Mouse (Mus musculus) myocyte (in vitro differentiated cells): ENCODE results near the gene Serpine1. TPM values are rescaled to one million over a fixed set of nuclear protein-coding genes. Genes with fewer than 3 reads are reported as not detected.
A peak's percentile ranks its signal among the peaks of the same experiment; 100 is the strongest.

Experiments used
- H3K27me3 ChIP-seq: one replicate; pipeline ENCODE4 v1.6.1; 2011; ENCODE audit not compliant: control insufficient read depth, insufficient read depth, insufficient read length
- H3K36me3 ChIP-seq: one replicate; pipeline ENCODE4 v1.6.1; 2011; ENCODE audit not compliant: control insufficient read depth, insufficient read depth
- H3K4me2 ChIP-seq: one replicate; pipeline ENCODE4 v1.6.1; 2011; ENCODE audit warnings: low read depth, control low read depth
- H3K4me3 ChIP-seq: one replicate; pipeline ENCODE4 v1.5.1; 2011; ENCODE audit warnings: mild to moderate bottlenecking, control low read depth, moderate library complexity
- H3K79me2 ChIP-seq: one replicate; pipeline ENCODE4 v1.6.1; 2011; ENCODE audit not compliant: control insufficient read depth, insufficient read depth
- H3ac ChIP-seq: one replicate; pipeline ENCODE4 v1.6.1; 2011; ENCODE audit not compliant: control insufficient read depth, insufficient read length
- CEBPB ChIP-seq: IDR thresholded peaks from 2 replicates; pipeline ENCODE4 v1.6.1; 2011; ENCODE audit warnings: mild to moderate bottlenecking, moderate library complexity; ENCODE audit not compliant: poor library complexity, insufficient read depth, severe bottlenecking
- E2F4 ChIP-seq: IDR thresholded peaks from one replicate; pipeline ENCODE4 v1.6.1; 2011; ENCODE audit warnings: mild to moderate bottlenecking, control low read depth, moderate library complexity; ENCODE audit not compliant: insufficient read depth
- MAX ChIP-seq: IDR thresholded peaks from one replicate; pipeline ENCODE4 v1.6.1; 2011; ENCODE audit warnings: low read depth, mild to moderate bottlenecking, control low read depth
- MYOD1 ChIP-seq, 3 experiments: IDR thresholded peaks; one replicate each; pipeline ENCODE4 v1.6.1; 2011; ENCODE audit warnings: control low read depth in 2 of 3, low read depth in 2 of 3, mild to moderate bottlenecking in 2 of 3, moderate library complexity in 1 of 3; ENCODE audit not compliant: insufficient read length in 2 of 3, control insufficient read depth in 1 of 3
- MYOG ChIP-seq, 3 experiments: IDR thresholded peaks; one replicate each; pipeline ENCODE4 v1.6.1; 2011; ENCODE audit warnings: control low read depth in 2 of 3, low read depth in 2 of 3, mild to moderate bottlenecking in 2 of 3; ENCODE audit not compliant: insufficient read length in 2 of 3, control insufficient read depth in 1 of 3, insufficient read depth in 1 of 3
- POLR2A ChIP-seq: IDR thresholded peaks from one replicate; pipeline ENCODE4 v1.6.1; 2011; ENCODE audit warnings: low read depth, mild to moderate bottlenecking, control low read depth, moderate library complexity; ENCODE audit not compliant: insufficient read length
- POLR2AphosphoS2 ChIP-seq: IDR thresholded peaks from one replicate; pipeline ENCODE4 v1.6.1; 2011; ENCODE audit warnings: low read depth, control low read depth; ENCODE audit not compliant: insufficient read length
- REST ChIP-seq: IDR thresholded peaks from one replicate; pipeline ENCODE4 v1.6.1; 2011; ENCODE audit warnings: mild to moderate bottlenecking, control low read depth, moderate library complexity; ENCODE audit not compliant: insufficient read depth, insufficient read length
- SRF ChIP-seq: IDR thresholded peaks from one replicate; pipeline ENCODE4 v1.6.1; 2011; ENCODE audit warnings: low read depth; ENCODE audit not compliant: control insufficient read depth, insufficient read length
- TCF12 ChIP-seq: IDR thresholded peaks from one replicate; pipeline ENCODE4 v1.6.1; 2011; ENCODE audit warnings: mild to moderate bottlenecking, control low read depth; ENCODE audit not compliant: poor library complexity, insufficient read depth, severe bottlenecking
- TCF3 ChIP-seq: IDR thresholded peaks from one replicate; pipeline ENCODE4 v1.6.1; 2011; ENCODE audit warnings: low read depth, control low read depth; ENCODE audit not compliant: insufficient read length
- USF1 ChIP-seq: IDR thresholded peaks from one replicate; pipeline ENCODE4 v1.6.1; 2011; ENCODE audit warnings: low read depth, mild to moderate bottlenecking, control low read depth, moderate library complexity
- polyA plus RNA-seq: library from polyadenylated mRNA; unstranded; fragments of >200 nt; fragmentation: generic; extraction: Trizol; gene quantifications from one replicate; pipeline ENCODE4 v1.2.1, GENCODE M21; 2012; ENCODE audit warnings: missing spikeins

The Serpine1 gene
- polyA plus RNA-seq, 1 experiment: 17.6 TPM

DNA sequence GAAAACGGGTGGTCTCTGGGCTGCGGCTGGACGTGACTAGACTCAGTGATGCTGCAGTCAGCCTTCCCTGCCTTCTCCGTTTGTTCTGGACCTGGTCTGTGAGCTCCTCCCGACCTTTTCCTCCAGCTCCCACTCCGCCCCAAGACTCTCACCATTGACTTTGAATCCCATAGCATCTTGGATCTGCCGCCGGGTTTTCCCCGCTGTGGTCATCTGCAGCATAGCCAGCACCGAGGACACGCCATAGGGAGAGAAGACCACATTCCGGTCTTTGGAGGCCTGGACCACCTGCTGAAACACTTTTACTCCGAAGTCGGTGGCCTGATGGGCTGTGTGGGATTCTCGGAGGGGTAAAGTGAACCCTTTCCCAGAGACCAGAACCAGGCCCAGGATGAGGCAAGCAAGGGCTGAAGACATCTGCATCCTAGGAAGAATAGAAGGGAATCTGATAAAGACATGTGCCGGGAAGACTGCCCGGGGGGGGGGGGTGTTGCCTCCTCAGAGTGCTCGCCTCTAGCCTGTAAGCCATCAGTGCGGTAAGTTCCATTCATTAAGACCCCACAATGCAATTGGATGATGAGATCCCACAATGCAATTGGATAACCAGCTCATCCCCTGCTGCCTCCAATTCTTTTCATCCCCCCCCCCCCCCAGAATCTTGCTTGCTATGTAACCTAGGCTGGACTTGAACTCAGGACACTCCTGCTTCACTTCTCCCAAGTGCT lies 1.0 kb downstream of the Serpine1 start:
- peak overlapping the region; percentile 87 for H3K4me2 ChIP-seq
- H3K4me3 ChIP-seq: peak overlapping the region; percentile 28
- no peaks in the 10 kb centered on the region for H3K36me3 ChIP-seq
- TF ChIP-seq MYOG (IDR thresholded peaks at IDR 0.05; ENCODE audit: control insufficient read depth in 1 of 3, insufficient read depth in 1 of 3, insufficient read length in 2 of 3, low read depth in 2 of 3) (no peak), E2F4 (no peak), POLR2A (no peak), TCF3 (no peak), MAX (no peak), CEBPB (no peak), SRF (no peak), TCF12 (no peak), USF1 (no peak), POLR2AphosphoS2 (no peak), REST (no peak), MYOD1 (IDR thresholded peaks at IDR 0.05; ENCODE audit: control insufficient read depth in 1 of 3, insufficient read length in 2 of 3, low read depth in 2 of 3) (no peak)
- no peak overlapping the region for H3ac ChIP-seq
- H3K27me3 ChIP-seq: no peaks in the 10 kb centered on the region
- H3K79me2 ChIP-seq: peaks cover 31% of the 10 kb centered on the region

DNA sequence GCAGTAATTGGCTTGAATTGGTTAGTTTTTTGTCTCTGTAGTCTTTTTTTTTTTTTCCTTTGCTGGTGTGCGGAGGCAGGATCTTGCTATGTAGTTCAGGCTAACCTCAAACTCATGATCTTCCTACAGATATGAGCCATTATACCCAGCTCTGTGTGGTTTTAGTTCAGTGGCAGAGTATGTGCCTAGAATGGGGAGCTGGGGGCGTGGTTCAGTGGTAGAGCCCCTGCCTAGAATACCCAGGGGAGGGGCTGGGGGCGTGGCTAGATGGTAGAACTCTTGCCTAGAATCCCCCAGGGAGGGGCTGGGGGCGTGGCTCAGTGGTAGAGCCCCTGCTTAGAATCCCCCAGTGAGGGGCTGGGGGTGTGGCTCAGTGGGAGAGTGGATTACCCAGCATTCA lies 3.4 kb downstream of the Serpine1 start:
- Histone ChIP-seq H3K27me3 (no peaks in the 10 kb centered on the region), H3ac (no peak overlapping the region), H3K36me3 (no peaks in the 10 kb centered on the region), H3K4me3 (no peak overlapping the region), H3K4me2 (peak overlapping the region; percentile 13), H3K79me2 (peaks cover 31% of the 10 kb centered on the region)
- TF ChIP-seq REST (no peak), MYOG (IDR thresholded peaks at IDR 0.05; ENCODE audit: control insufficient read depth in 1 of 3, insufficient read depth in 1 of 3, insufficient read length in 2 of 3, low read depth in 2 of 3) (no peak), E2F4 (no peak), USF1 (no peak), POLR2AphosphoS2 (no peak), POLR2A (no peak), TCF3 (no peak), TCF12 (no peak), MYOD1 (IDR thresholded peaks at IDR 0.05; ENCODE audit: control insufficient read depth in 1 of 3, insufficient read length in 2 of 3, low read depth in 2 of 3) (no peak), SRF (no peak), MAX (no peak), CEBPB (no peak)

DNA sequence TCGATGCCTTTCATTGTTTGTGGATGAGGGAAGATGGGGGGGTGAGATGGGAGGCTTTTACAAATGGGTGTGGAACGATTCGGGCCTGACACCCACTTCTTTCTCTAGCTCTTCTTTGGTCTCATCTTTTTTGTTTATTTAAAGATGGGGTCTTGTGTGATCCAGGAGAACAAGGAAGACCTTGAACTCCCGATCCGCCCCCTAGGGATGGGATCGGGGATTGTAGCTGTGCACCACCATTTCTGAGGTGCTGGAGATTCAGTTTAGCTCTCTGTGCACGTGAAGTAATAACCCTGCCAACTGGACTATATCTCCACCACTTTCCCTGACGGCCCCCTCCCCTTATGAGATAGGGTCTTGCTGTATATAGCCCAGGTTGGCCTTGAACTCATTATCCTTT lies 6.1 kb downstream of the Serpine1 start:
- Histone ChIP-seq H3K4me2 (peak overlapping the region; percentile 43), H3K36me3 (no peaks in the 10 kb centered on the region), H3ac (no peak overlapping the region)

DNA sequence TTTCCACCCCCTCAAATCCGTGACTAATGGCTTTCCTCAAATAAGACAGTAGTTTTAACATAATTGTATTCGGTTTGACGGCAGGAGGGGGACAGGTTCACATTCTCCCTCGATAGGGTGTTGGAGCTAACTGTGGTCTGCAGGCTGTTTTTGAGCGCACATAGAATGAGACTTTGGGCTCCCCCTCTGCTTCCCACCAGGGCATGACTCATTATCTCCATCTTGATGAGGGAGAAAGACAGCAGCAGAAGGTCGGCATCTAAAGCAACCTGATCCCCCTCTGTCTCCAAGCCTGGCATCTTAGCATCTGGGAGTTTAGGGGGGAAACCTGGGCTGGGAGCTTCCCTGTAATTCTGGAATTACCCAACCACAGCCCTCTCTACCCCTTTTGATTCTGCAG lies 6.6 kb downstream of the Serpine1 start:
- TF ChIP-seq POLR2AphosphoS2: no peak
- TF ChIP-seq POLR2A: no peak
- TF ChIP-seq MYOD1 (IDR thresholded peaks at IDR 0.05; ENCODE audit: control insufficient read depth in 1 of 3, insufficient read length in 2 of 3, low read depth in 2 of 3): peak in 2 of 3 experiments; percentile 76 to 81
- no peak for TF ChIP-seq CEBPB
- no peak overlapping the region for H3ac ChIP-seq
- peaks cover 16% of the 10 kb centered on the region for H3K79me2 ChIP-seq
- peak overlapping the region; percentile 43 for H3K4me2 ChIP-seq
- H3K36me3 ChIP-seq: no peaks in the 10 kb centered on the region
- no peak overlapping the region for H3K4me3 ChIP-seq
- H3K27me3 ChIP-seq: no peaks in the 10 kb centered on the region

More for the DNA sequence above, 6.1 kb downstream of the Serpine1 start:
- H3K4me3 ChIP-seq: no peak overlapping the region
- H3K79me2 ChIP-seq: peaks cover 21% of the 10 kb centered on the region
- no peaks in the 10 kb centered on the region for H3K27me3 ChIP-seq
- no peak for TF ChIP-seq E2F4
- no peak for TF ChIP-seq USF1
- TF ChIP-seq MYOD1 (IDR thresholded peaks at IDR 0.05; ENCODE audit: control insufficient read depth in 1 of 3, insufficient read length in 2 of 3, low read depth in 2 of 3): no peak
- no peak for TF ChIP-seq MAX
- no peak for TF ChIP-seq POLR2AphosphoS2
- no peak for TF ChIP-seq SRF

DNA sequence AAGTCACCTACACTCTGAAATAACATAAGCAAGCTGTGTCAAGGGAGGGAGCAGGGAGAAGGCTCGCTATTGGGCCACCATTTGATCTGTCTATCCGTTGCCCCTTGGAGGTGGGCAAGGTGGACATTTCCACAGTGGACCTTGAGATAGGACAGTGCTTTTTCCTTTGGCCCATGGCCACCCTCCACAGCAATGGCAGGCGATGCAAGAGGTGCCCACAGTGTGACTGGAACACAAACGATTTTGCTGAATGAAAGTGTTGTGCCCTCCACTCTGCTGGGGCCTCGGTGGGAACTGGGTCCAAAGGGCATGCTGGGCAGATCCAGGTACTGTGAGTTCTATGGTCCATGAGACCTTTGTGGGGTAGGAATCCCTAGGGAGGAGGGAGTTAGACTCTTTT lies 9.5 kb downstream of the Serpine1 start:
- Histone ChIP-seq H3K27me3 (no peaks in the 10 kb centered on the region), H3K4me2 (peak overlapping the region; percentile 40), H3K4me3 (no peak overlapping the region), H3K36me3 (no peaks in the 10 kb centered on the region), H3ac (no peak overlapping the region), H3K79me2 (no peaks in the 10 kb centered on the region)
- TF ChIP-seq TCF3 (no peak), E2F4 (no peak), REST (no peak), SRF (no peak), MYOG (IDR thresholded peaks at IDR 0.05; ENCODE audit: control insufficient read depth in 1 of 3, insufficient read depth in 1 of 3, insufficient read length in 2 of 3, low read depth in 2 of 3) (no peak), MAX (no peak), POLR2A (no peak), TCF12 (no peak), MYOD1 (IDR thresholded peaks at IDR 0.05; ENCODE audit: control insufficient read depth in 1 of 3, insufficient read length in 2 of 3, low read depth in 2 of 3) (no peak), POLR2AphosphoS2 (no peak), USF1 (no peak), CEBPB (no peak)
